Mouse (Mus musculus) ovary, postnatal 36 days (tissue): Measurements from ENCODE around the gene Uso1.
A peak's percentile ranks its signal among the peaks of the same experiment; 100 is the strongest.

Experiments
- DNase-seq: peaks from one replicate; pipeline ENCODE4 v3.0.0; 2022; ENCODE audit warnings: low spot score, mixed read lengths

The Uso1 gene

GRCm38 (mm10) chr5:92137239-92138046, at the start of gene Uso1:
Gene Uso1, plus strand, starts transcription at chr5:92137938.
- DNase-seq = peak; percentile 100

- DNase-seq = no peak
Observed at GRCm38 (mm10) chr5:92093263-92094061, 44.3 kb upstream of the Uso1 start.

GRCm38 (mm10) chr5:92094062-92094415, 43.7 kb upstream of the Uso1 start:
- no peak for DNase-seq

- DNase-seq = no peak
Observed at GRCm38 (mm10) chr5:92096786-92097185, 41.0 kb upstream of the Uso1 start.

DNA sequence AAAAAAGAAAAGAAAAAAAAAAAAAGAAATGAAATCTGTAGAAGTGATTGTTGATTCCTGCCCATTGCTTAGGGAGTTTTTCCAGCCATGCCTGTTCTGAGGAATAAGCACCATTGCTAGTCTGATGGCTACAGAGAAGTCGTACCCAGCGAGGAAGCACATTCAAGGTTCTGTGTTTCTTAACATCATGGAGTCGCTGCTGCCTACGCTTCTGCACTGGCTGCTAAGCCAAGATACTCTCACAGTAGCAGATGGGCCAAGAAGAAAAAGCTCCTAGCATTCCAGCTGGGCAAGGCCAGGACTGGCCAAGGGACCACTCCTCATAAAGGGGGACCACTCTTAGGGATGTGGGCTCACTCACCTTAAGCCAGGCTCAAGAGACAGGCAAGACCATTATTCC, 40.0 kb upstream of the Uso1 start:
- DNase-seq = no peak

DNA sequence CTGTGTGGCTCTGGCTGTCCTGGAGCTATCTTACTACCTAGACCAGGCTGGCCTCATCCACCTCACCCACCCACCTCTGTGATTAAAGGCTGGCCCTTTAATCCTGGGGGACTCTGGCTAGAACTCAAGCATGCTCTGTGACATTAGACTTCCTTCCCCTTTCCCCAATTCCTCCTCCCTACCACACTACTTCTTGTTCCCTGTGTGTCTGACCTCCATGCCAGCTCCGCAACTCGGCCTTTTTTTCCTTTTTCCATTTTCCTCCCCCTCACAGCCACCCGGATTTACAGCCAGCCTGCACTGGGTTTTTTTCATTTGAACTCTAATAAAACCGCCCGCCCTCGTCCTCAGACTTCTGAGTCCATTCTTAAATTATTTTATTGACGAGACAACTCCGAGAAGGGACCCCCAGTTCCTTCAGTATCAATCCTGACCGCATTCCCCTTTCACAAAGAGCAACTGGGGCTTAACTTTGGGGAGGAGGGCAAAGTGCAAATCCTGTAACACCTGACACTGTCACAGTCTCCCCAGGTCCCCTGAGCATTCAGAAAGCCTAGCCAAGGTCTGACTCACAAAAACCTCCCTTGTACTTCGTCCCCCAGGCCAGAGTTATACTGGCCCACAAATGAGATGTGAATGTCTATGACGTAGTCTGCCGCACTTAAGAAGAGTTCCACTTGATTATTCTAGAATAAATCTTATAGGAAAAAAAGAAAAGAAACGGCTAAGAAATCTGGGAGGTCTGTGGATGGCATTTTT, 39.2 kb upstream of the Uso1 start:
- DNase-seq = no peak

DNA sequence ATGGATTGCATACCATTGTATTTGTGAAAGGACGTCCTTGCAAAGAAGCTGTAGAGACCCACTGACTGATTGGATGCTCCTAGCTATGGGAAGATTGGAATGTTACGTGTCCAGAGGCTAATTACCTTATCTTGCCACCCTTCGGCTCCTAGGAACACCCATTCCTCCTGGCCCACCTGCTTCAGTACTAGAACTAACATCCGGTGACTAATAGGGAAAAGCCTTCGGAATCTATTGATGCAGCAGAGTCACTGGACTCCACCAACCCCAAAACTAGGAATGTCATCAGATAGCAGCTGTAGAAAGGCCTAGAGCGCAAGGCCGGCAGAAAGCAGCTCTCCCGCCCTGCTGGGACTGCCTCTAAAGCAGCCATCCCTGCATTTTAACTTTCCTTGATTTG, 36.1 kb upstream of the Uso1 start:
- DNase-seq = no peak

GRCm38 (mm10) chr5:92103062-92103461, 34.7 kb upstream of the Uso1 start:
- DNase-seq = no peak

DNA sequence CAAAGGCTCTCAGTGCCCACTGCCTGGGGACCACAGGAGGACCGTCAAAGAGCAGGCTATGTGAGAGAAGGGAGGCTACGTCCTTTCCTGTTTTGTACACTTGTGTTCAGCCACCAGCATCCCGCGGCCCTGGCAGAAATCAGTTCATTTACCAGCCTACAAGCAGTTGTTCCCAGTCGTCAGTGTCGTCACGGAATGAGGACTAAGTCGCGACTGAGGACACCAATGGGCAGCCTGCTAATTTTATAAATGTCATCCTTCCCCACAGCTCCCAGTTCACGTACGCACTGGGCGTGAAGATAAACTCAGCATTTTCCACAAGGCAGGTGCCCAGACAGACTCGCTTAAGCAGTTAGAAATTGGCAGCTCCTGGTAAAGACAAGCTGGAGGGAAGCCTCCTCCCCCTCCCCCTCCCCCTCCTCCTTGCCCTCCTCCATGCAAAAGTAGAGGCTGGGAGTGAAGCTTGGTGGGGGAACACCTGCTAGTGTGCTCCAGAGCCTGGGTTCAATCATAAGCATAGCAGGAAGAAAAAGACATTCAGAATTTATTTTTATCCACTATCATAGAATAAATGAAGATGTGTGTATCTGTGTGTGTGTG, 33.8 kb upstream of the Uso1 start:
- no peak for DNase-seq

- no peak for DNase-seq
Observed at GRCm38 (mm10) chr5:92106327-92107125, 31.2 kb upstream of the Uso1 start.

GRCm38 (mm10) chr5:92107282-92107681, 30.5 kb upstream of the Uso1 start:
- DNase-seq = no peak

DNA sequence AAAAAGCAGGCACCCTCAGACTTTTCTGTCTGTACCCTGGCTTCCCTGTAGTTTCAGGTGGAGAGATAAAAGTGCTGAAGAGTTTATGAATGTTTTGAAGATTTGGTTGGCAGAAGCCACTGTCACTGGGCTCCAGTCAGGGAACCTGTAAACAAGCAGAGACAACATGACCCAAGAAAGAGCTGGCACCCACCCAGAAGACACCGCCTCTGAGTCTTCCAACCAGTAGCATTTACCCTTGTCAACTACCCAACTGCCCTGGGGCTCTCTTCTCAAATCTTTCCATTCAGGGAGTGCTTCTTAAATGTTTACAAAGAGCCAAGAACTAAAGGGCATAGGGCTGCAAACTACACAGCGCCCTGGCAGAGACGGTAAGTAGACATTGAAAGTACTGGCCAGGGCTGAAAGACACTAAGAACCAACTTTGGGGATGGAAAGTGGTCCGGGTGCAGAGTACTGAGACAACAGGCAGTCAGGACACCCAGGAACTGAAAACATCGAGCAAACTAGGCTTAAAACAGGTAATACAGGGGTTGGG, 26.9 kb upstream of the Uso1 start:
- peak; percentile 51 for DNase-seq

DNA sequence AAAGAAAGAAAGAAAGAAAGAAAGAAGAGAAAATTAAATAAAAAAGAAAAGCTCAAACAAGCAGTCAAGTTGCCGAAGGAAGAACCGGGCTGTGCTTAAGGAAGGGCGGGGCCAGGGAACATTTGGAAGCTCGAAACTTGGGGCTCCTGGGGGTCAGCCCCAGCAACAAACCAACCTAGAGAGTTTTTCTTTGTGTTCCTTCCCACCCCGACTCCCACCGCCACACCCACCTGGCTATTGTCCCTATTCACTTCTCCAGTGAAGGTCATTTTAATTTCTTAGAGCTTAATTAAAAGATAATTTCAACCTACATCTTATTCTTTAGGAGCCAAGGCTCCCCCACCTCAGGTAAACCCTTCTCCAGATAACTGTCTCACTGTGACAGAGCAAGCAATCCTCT, 25.6 kb upstream of the Uso1 start:
- DNase-seq = no peak

- no peak for DNase-seq
Observed at GRCm38 (mm10) chr5:92112585-92112984, 25.2 kb upstream of the Uso1 start.

DNA sequence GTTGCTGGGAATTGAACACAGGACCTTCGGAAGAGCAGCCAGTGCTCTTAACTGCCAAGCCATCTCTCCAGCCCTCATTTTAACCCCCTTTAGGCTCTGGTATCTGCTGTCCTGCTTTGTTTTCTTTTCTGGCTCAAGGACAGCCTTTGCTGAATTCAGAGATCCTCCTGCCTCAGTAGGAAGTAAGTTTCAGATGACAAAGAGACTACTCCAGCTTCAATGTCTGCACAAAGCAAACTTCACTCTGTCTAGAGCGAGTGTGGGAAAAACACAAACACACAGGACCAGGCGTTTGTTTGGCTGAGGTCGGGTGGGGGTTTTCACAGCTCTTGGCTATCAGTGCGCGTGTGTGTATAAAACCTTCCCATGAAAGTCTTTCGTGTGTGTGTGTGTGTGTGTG, 24.3 kb upstream of the Uso1 start:
- DNase-seq = no peak

- DNase-seq = no peak
Observed at GRCm38 (mm10) chr5:92114223-92114622, 23.5 kb upstream of the Uso1 start.

DNA sequence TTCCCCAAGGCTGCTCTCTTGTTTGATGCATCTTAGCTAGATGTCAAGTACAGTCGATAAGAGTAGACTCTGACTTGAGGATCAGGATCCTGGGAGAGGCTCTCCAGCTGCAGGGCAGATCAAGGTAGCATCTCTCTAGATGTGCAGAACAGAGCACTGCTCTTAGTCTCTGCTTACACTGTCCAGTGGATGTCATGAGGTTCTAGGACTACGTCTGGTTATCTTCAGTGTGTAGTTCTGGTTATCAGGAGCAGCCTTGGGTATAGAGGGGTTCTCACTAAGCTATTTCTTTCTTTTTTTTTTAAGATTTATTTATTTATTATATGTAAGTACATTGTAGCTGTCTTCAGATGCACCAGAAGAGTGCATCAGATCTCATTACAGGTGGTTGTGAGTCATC, 22.8 kb upstream of the Uso1 start:
- DNase-seq = no peak

DNA sequence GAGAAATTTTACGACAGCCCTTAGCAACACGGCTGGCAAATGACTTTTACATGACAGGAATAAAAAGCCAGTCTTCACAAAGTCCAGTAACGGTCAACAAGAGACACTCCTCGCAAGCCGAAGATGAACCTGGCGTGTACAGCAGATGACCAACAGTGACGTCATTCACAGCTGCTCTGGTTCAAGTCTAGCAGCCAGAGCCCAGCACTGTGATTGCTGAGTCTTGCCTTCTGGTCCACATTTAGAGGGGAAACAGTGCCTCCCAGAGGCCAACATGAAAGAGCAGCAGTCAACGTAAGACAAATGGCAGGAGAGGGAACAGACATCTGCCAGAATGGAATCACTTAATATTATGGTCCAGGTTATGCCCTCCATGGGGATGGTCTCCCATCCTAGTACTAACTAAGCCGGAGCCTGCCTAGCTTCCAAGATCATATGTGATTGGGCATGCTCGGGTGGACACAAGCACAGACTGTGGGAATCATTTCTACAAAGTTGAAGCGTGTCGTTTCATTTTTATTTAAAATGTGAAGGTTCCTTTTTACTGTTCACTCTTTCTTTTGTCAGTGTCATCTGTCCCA, 19.8 kb upstream of the Uso1 start:
- DNase-seq = peak; percentile 47

GRCm38 (mm10) chr5:92121636-92122035, 16.1 kb upstream of the Uso1 start:
- no peak for DNase-seq

- DNase-seq = no peak
Observed at GRCm38 (mm10) chr5:92125446-92125845, 12.3 kb upstream of the Uso1 start.

DNA sequence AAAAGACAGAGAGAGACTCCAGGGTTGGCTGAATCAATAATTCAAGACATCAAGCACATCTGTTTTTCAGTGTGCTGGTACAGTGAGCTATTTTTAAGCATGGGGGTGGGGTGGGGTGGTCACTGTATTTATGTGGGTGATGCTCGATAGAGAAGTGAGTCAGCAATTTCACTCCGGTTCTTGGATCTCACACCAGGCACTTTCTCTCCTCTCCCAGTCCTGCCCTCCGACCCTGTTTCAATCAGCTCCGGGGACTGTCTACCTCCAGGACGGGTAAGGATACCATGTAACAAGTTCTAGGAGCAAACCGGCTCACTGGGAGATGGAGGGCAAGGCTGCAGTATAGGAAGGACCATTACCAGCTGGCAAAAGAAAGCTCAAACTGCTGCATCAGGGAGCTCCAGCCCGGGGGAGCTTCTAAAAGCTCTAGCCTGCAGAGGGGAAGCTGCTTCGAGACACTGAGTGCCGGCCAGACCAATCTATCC, 10.6 kb upstream of the Uso1 start:
- DNase-seq = no peak
